Mouse (Mus musculus) central nervous system, embryonic 14 days (tissue): ENCODE data around the gene Pus7l. TPM values are rescaled to one million over a fixed set of nuclear protein-coding genes. Genes with fewer than 3 reads are reported as not detected.

Experiments
- polyA plus RNA-seq: library from polyadenylated mRNA; depleted of rRNA; stranded (reverse); fragments of >200 nt; gene quantifications from 2 replicates; pipeline ENCODE4 v1.2.3, GENCODE M21; 2012; rRNA removed

The Pus7l gene
- 4.9 and 6.1 TPM in 2 replicates for polyA plus RNA-seq

GRCm38 (mm10) chr15:94543409-94544051 lies at the start of gene Pus7l, which contains the start of gene Irak4:
Gene Pus7l, minus strand, starts transcription at chr15:94543547.
Gene Irak4, plus strand, starts transcription at chr15:94543643.

DNA sequence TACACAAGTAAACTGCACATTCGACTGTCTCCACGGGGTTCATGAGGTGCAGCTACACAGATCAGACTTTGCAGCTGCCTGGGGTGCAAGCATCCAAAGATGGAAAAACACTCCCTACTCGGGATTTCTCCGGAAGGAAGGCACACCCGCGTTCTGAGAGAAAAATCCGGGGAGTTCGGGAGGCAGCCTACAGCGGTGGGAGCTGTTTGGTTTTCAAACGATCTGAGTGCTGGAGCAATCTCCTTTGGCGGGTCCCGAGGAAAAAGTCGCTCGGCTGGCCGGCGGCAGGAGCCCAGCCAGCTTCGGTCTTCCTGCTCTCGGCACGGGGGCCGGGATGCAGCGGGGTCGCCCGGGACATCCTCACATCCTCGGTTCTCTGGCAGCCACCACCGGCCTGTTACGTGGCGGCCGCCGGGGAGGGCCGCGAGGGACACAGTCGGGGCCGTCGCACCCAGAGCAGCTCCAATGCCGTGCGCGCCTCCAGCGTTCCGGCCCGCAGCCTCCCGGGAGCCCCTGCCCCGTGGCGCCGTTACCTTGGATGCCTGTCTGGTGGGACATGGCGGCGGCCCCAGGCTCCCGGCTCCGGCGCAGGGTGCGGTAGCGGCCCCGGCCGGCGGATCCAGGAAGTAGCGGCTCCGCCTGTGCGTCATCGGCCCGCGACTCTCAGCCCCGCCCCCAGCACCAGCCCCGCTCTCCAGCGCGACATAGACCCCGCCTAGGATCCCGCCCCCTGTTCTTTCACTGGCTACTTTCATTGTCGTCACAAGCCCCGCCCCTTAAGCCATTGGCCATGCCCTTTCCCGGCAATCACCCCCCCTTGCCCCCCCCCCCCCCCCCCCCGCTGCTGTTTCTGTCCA lies 46.1 kb upstream of the Pus7l start, which contains the start of gene Twf1:
TSS of gene Twf1 (minus strand) at position 671 of the 857 bp plus-strand sequence.

Other genes starting within 250 kb of the Pus7l start
- 4.9 and 5.0 TPM in 2 replicates for gene Adamts20, start 78.1 kb downstream of the Pus7l start, polyA plus RNA-seq
- 1.5 and 2.1 TPM in 2 replicates for gene Irak4, start 96 bp upstream of the Pus7l start, polyA plus RNA-seq
- gene Twf1, start 46.3 kb upstream of the Pus7l start, polyA plus RNA-seq, result 47.4 and 57.3 TPM in 2 replicates
- 1.6 and 2.4 TPM in 2 replicates for gene Tmem117, start 85.7 kb upstream of the Pus7l start, polyA plus RNA-seq